Mouse (Mus musculus) erythroid progenitor cell, adult 5-6 weeks (primary cell): Measurements from ENCODE around the gene Zswim3. TPM values are rescaled to one million over a fixed set of nuclear protein-coding genes. Genes with fewer than 3 reads are reported as not detected.

Experiments used
- ATAC-seq: replicated peaks from 2 replicates; pipeline ENCODE4 v1.8.0; 2016; ENCODE audit warnings: moderate number of reproducible peaks, mild to moderate bottlenecking, moderate TSS enrichment, inconsistent platforms; ENCODE audit not compliant: poor library complexity, low FRiP score, severe bottlenecking
- total RNA-seq, 2 experiments: library from RNA; stranded (forward) in 1 of 2; stranded (reverse) in 1 of 2; fragments of 150-400 nt in 1 of 2; fragments of 186-747, 209-891 nt in 1 of 2; gene quantifications; 2 replicates each; pipeline versions ENCODE4 v1.2.3 to v1.2.4; 2015 to 2017; ENCODE audit warnings: low replicate concordance in 2 of 2

Zswim3 gene
- total RNA-seq, 2 experiments from 2014 or later, result 2.3 to 2.5 TPM

DNA sequence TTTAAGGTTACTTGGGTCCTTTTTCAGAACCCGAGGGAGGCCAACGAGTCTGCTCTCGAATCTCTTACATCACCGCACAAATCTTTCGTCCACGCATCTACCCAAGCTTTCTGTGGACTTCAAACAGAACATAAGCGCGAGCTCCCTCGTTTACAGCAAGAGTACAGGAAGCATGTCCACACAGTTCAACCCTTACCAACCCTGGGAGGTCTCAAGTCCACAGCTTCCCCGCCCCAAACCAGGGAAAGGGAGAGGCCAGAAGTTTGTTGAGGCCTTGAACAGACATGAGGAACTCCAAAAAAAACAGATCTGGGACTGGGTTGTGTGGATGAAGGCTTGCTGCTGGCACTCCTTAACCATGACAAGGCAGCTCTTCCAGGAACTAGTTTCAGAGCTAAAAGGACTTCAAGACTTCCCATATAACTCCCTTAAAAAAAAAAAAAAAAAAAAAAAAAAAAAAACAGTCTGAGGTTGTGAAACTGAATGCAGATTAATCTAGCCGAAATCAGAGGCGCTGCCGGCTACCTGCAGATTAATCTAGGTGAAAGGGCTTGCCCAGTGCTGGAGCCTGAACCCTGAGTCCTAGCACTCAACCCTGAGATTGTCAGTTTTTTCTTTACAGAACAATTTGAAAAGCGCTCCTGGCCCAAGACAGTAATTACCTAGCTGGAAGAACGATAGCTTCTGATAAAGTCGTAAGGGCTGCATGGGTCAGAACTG is 1.5 kb upstream of the Zswim3 start:
- no peak for ATAC-seq

DNA sequence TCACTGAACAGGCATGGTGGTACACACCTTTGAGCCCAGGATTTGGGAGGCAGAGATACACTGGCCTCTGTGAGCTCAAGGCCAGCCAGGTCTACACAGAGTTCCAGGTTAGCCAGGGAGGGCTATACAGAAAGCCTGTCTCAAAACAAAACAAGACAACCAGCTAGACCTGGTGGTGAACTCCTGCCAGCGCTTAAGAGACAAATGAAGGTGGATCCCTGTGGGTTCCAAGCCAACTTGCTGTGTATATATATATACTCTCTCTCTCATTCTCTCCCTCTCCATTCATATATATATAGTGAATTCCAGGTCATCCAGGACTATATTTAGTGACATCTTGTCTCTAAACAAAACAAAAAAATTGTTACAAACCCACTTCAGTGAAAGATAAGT is 981 bp upstream of the Zswim3 start:
- ATAC-seq, result no peak

DNA sequence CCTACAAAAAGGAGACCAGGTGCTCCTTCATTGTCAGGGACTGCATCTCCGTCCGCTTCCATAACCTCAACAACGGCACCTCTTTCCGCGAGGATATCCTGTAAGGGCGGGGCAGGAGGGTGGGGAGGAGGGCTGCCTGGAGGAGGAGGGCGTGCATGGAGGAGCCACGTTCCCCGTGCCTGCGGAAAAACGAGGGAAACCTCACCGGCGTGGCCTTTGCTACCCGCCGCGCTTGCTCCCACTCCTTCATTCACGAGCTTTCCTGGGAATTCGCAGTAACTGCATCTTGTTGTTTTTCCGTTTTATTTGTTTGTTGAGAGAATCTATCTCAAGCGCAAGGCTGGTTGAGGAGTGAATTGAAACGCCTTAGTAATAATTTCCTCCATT is 427 bp downstream of the Zswim3 start:
- peak; percentile 80 for ATAC-seq

DNA sequence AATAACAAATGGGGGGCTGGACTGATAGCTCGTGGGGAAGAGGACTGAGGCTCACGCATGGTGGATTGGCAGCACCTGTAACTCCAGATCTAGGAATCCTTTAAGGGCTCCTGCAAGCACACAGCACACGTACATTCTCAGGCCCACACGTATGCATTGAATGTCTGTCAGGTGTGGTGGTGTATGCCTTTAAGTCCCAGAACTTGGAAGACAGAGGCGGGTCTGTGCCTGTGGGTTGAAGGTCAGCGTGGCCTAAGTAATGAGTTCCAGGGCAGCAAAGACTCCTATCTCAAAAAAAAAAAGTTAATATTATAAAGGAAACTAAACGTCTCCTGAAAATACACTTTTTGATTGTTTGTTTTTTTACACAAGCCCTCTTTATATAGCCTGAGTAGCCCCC is 1.7 kb downstream of the Zswim3 start:
- no peak for ATAC-seq

DNA sequence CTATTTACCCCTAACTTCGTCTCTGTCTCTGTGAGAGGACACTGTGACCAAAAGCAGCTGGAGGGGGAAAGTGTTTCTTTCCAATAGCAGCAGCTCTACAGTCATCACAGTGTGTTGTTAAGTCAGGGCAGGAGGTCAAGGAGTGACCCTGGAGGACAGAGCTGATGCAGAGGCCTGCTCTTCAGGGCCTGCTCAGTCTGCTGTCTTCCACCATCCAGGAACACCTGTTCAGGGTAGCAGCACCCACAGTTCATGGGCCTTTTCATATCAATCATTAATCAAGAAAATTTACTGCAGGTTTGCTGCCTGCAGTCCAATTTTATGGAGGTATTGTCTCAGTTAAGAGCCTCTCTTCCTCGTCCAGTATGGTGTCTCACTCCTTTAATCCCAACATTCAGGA is 8.7 kb downstream of the Zswim3 start:
- no peak for ATAC-seq

DNA sequence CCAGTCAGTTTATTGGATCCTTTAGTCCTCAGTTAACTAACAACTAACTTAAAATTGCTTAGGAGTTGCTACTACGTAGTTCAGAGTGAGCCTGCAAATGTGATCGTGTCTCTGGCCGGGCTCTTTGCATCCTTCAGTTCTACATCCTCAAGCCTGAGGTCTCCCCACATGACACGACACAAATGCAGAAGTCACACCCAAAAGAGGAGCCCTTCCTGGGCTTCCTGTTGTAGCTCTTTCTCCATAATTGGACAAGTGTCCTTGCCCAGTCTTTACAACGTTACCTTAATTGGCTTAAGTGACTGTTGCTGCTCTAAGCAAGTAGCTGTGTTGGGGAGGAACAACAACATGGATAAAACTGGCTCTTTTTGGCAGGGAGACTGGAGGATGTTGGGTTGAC is 10.4 kb downstream of the Zswim3 start:
- peak; percentile 61 for ATAC-seq

DNA sequence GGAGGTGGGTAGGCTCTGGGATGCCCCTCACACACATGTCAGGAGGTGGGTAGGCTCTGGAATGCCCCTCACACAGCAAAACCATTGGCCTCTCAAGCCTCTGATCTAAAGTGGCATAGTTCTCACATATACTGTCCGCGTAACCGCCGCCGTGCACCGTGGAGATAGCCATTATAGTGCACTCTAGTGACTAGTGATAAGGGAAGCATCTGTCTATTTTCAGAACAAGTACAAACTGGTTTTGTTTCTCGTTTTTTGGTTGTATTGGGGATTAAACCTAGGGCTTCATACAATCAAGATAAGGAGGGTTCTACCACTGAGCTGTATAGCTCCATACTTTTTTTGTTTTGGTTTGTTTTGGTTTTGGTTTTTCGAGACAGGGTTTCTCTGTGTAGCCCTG is 10.9 kb downstream of the Zswim3 start:
- ATAC-seq, result peak; percentile 76

DNA sequence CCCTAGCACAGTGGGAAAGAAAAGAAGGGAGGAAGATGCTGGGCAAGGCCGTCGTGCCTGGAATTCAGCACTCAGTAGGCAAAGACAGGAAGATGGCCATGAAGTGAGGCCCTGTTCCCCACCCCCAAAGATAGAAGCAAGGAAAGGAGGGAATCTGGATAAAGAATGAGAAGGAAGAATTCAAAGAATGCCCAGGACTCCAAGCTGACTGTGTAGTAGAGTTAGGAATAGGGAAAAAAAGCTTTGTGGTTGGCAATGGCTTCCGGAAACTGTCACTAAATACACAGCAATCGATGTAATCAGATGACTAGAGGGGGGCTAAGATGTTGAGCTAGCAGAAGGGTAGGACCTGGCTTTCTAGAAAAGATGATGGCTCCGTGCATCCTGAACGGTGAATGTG is 12.3 kb downstream of the Zswim3 start:
- ATAC-seq, result no peak

DNA sequence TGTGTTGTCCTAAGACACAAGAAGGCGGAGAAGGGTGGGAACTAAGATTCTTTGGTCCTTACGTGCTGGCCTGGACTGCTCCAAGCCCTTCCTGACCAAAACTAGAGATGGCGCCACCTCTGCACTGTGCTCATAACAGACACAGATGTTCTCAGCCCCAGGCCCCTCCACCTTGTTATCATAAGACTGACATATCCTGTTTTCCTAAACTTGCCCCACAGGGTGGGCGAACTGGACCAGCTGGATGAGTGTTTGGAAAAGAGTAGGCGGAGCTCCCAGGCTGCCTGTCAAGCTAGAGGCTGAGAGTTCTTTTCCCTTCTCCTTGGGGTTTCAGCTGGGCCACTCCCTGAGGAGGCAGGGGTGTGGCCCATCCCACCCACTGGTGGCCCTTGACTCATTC is 12.8 kb downstream of the Zswim3 start:
- ATAC-seq, result no peak

DNA sequence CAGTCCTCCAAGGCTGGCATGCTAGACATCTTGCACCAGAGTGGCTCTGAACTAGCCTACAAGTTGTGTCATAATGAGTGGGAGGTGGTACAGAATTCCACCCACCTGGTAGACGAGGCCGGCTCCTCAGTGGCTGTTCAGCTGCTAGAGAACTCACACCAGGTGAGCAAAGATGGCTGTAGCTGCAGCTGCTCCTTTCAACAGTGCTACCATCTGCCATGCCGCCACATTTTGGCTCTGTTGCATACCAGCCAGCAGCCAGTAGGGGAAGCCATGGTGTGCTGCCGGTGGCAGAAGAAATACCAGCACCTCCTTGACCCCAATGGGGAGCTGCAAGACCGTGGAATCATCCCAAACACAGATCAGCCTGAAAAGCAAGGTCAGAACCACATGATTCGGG is 16.2 kb downstream of the Zswim3 start:
- ATAC-seq, result no peak

DNA sequence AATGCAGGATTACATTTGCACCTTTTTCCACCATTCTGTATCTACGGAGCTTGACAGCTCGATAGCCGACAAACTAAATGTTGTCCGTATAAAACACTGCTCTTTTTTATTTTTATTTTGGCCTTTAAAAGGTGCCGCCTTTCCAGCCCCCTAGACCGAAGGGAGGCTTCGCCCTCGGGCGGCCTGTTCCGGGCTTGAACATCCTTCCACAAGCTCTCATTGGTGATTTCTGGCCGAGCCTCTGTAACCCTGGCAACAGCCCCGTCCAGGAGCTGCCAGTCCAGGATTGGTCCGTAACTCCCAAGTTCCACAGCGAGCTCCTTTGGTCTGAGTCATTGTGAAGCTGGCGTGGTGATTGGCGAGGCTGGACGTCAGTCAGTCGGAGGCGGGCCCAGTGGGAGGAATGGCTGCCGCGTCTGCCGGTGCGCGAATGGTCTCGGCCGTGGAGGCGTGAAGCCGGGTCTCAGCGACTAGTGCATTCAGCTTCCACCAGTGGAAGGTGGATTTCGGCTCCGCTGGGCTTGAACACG is 17.8 kb downstream of the Zswim3 start, which contains the start of gene Zswim1:
TSS of gene Zswim1 (plus strand) at position 51 of the 530 bp plus-strand sequence.
- ATAC-seq, result peak; percentile 95

DNA sequence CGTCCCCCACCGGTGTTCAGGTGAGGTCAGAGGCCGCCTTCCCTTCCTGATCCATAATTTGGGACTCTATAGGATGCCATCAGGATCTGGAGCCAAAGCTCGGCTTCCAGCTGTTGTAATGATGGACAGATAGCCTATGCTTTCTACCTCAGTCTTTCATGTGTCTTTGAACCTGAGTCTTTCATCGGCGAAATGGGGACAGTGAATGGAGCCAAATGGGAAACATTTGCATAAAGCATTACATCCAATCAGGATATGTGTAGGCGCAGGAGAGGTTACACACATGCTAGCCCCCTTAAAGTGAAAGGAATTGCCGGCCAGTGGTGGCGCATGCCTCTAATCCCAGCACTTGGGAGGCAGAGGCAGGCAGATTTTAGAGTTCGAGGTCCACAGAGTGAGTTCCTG is 18.3 kb downstream of the Zswim3 start:
- ATAC-seq, result peak; percentile 50

DNA sequence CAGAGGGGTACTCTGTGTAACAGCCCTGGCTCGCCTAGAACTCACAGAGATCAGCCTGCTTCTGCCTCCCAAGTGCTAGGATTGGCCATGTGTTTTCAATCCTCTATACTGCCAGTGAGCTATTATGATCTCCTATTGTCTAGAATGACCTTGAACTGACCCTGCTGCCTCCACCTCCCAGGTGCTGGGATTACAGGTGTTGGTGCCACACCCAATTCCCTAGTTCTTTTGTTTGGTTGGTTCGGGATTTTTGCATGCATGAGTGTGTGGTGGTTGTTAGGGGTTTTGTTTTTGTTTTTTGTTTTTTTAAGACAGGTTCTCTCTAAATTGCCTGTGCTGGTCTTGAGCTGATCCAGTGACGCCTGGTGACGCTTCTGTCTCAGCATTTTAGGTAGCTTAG is 19.1 kb downstream of the Zswim3 start:
- ATAC-seq, result no peak

DNA sequence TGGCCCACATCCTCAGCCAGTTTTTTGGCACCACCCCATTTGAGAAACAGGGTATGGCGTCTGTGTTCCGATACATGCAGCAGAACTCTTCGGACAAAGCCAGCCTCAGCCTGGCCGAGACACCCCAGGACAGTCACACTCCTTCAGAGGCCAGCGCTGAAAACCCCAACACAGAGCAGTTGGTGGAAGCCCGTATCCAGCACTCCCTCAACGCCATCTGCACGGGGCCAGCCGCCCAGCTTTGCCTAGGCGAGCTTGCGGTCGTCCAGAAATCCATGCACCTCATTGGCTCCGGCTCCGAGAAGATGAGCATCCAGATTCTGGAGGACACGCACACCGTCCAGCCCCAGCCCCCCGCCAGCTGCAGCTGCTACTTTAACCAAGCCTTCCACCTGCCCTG is 20.6 kb downstream of the Zswim3 start:
- no peak for ATAC-seq

DNA sequence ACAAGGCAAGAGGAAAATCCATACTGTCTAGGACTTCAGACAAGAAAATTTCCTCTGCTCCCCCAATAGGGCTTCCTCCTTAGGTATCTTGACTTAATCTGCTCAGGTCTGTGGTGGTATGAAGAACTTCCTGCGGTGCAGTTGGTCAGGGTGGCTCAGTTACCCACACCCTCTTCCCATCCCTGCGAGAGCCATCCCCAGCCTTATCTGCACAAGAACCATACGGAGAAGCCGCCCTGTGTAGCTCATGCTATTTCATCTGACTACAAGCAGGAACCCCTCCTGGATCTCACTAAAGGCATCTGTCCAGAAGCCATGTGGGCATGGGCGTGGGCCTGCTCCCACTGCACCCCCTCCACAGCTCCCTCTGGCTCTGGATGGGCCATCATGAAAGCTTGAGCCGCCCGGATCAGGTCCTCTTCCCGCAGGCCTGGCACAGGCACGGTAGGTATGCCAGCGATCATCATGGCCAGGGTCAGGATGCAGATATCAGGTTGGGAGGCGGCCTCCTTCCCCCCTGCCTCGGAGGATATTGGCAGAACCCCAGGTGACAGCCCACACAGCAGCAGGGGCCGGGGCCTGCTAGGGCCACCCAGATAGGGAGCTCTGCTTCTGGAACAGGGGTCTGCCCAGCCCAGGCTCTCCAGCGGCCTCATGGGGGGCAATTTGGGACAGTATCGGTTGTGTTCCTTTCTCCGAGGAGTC is 22.4 kb downstream of the Zswim3 start:
- ATAC-seq, result peak; percentile 31; the same call in 1 of the 2 replicates

DNA sequence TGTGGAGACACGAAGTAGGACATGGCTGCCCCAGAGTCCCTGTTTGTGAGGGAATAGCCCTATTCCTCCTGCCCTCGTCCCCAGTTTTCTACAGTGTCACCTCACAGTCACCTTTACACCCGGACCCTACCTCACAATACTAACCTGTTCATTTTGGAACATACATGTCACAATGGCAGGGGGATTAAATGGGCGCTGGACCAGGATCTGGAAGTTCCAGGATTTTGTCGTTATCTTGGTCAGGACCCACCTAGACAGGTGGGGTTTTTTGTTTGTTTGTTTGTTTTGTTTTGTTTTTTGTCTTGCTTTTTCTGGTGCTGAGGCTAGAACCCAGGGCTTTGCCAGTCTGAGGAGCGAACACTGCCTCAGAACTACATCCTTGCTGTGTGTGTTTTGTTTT is 23.5 kb downstream of the Zswim3 start, which contains the start of gene Spata25:
TSS of gene Spata25 (minus strand) at position 101 of the 400 bp plus-strand sequence.
- no peak for ATAC-seq

DNA sequence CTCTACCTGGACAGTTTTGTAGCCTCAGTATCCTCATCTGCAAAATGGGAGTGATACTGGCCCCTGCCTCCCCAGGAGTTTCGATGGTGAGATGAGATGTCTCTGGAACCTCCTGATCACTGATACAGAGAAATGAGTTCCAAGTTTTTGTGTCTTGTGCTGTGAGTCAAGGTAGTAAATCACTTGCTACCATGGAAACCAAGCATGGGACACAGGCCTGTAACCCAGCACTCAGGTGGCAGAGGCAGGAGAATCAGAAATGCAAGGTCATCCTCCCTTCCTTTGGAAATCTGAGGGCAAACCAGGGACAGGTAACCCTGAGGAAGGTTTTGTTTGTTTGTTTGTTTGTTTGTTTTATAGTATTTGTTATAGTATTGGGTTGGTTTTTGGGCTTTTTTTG is 24.2 kb downstream of the Zswim3 start:
- ATAC-seq, result no peak

DNA sequence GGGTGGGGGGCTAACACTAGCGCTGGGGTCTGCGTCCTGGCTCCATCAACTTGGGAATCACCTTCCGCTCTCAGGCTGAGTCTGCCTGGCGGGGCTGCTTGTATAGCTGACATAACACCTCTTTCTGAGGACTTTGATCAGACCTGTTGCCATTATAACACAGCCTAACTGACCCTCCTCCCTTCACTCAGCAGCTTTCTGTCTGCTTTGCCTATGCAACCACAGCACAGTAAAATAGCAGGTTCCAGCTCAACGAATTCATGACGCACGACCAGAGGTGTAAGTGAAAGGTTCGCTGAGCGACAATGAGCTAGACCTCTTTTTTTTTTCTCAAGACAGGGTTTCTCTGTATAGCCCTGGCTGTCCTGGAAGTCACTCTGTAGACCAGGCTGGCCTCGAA is 26.1 kb downstream of the Zswim3 start:
- no peak for ATAC-seq

DNA sequence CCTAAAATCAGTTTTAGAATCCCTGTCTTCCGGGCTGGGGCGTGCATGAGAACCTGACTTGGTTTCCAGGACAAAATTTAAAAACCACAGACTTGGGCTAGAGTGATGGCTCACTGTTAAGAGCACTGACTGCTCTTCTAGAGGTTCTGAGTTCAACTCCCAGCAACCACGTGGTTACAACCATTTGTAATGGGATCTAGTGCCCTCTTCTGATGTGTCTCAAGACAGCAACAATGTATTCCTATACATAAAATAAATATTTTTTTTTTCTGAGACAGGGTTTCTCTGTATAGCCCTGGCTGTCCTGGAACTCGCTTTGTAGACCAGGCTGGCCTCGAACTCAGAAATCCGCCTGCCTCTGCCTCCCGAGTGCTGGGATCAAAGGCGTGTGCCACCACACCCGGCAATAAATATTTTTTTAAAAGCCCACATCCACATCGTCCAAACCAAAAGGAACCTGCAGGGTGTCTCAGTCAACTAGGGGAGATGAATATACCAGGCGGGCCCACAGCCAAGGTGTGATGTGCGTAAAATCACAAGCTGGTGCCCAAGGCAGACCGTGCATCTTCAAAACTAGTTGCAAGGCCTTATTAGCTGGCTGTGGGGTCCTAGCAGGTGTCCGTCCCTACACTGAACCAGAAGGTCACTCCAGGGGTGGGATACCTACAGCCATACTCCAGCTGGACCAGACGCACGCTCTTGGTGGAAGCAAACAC is 27.3 kb downstream of the Zswim3 start:
- no peak for ATAC-seq

DNA sequence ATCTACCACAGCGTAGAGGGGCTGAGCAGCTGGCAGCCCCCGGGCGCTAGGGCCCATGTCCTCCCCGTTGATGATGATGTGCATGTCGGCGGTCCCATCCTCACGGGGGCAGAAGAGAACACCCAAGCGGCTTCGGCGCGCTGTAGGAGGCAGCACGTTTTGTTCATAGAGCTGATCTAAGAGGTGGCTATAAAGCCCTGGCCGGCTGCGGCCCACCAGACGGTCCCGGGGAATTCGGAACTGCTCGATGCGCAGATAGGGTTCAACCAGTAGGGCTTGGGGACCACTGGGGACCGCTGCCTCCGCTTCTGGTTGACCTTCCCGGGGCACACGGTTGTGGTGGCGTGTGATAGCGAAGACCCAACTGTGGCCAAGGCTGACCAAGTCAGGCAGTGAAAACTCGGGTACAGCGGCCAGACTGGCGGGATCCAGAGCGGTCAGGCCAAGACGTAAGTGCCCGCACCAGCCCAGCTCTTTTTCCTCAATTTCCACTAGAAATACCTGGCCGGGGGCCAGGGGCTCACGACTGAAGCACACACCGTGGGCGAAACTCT is 27.9 kb downstream of the Zswim3 start, which contains the start of gene Ctsa:
TSS of gene Ctsa (plus strand) at position 126 of the 554 bp plus-strand sequence.
- peak; percentile 72 for ATAC-seq
